10 mouse cellular contexts compared by ENCODE assay signal in genomic region chr16:43935892-43936291, GRCm38 (mm10). TPM values are rescaled to one million over a fixed set of nuclear protein-coding genes. Genes with fewer than 3 reads are reported as not detected.
"Had no signal": no experiment of that assay in that cellular context is flagged by ENCODE, and none has a peak within 500 bp of the region (broad histone marks: within the 10 kb centered on the region; RNA-seq: fewer than 3 reads in every experiment).

No protein-coding gene starts in this region.

- ATAC-seq: intestine, embryonic 16.5 days; liver, embryonic 12.5 days had no signal

- H3K36me3 ChIP-seq: limb, embryonic 15.5 days; liver, embryonic 12.5 days; neural tube, embryonic 15.5 days had no signal

- H3K9ac ChIP-seq: limb, embryonic 15.5 days; liver, embryonic 12.5 days; neural tube, embryonic 15.5 days had no signal

- H3K9me3 ChIP-seq: limb, embryonic 15.5 days; liver, embryonic 12.5 days; midbrain, embryonic 10.5 days; neural tube, embryonic 15.5 days had no signal

- H3K27ac ChIP-seq: limb, embryonic 15.5 days; liver, embryonic 12.5 days; midbrain, embryonic 10.5 days; neural tube, embryonic 15.5 days had no signal

- H3K4me1 ChIP-seq: limb, embryonic 15.5 days; midbrain, embryonic 10.5 days had no signal

- H3K4me3 ChIP-seq: limb, embryonic 15.5 days; liver, embryonic 12.5 days; midbrain, embryonic 10.5 days; myocyte; neural tube, embryonic 15.5 days had no signal

- DNase-seq: lung, postnatal 36 days; right cerebral cortex, adult 18-20 months; right cerebral cortex, postnatal 25 days; thymus, postnatal 4 days had no signal

- H3K4me2 ChIP-seq: limb, embryonic 15.5 days; liver, embryonic 12.5 days; neural tube, embryonic 15.5 days had no signal

- H3K27me3 ChIP-seq: limb, embryonic 15.5 days; liver, embryonic 12.5 days; neural tube, embryonic 15.5 days had no signal

RNA-seq across cellular contexts. Expression of gene Zdhhc23, which starts 43.7 kb away (rescaled TPM):
- polyA plus RNA-seq: myocyte had no signal
